Mouse (Mus musculus) inflammation-experienced regulatory T-cells, adult 6 months (primary cell): ENCODE measurements around the gene Srp9. TPM values are rescaled to one million over a fixed set of nuclear protein-coding genes. Genes with fewer than 3 reads are reported as not detected.
"Not testable (repeated sequence)": the region's sequence is repeated elsewhere in the genome, so short reads cannot be mapped to it uniquely, and the experiment has no call there.

Experiments
- ATAC-seq: one replicate; pipeline ENCODE4 v1.8.0; 2017
- polyA plus RNA-seq, 3 experiments: library from polyadenylated mRNA; unstranded; fragments of 100-300 nt; shearing (Covaris generic); gene quantifications; one replicate each; pipeline ENCODE4 v1.2.1; 2017

The Srp9 gene
- polyA plus RNA-seq, 3 experiments from 2014 or later = 141 to 184 (median 147) TPM

DNA sequence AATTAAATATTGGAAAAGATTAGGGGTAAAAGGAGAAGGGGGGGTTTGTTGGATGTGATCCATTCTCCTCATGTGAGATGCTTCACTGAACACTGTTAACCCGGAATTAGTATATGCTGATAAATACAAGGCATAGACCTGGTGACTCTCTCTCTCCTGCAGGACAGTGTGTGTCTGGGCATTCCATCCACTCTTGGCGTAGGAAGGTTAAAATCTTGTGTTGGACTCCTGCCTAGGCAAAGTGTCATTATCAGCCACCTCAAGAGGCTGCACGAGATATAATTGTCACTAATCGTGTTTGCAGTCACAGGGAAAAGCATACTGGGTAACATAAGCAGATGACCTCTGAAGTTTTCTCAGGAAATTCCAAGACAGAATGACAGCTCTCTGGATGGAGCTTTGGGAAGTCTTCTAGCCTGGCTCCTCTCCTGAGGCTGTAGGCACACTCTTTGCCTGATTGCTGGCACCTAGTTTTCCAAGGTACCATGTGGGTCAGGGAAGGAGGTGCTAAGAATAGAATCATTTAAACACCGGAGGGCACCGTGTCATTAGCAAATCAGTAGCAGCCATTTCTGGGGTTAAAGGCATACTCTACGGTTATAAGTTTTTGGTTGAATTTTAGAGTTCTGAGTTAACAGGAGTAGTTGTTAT lies 24.5 kb downstream of the Srp9 start:
- ATAC-seq = no peak

DNA sequence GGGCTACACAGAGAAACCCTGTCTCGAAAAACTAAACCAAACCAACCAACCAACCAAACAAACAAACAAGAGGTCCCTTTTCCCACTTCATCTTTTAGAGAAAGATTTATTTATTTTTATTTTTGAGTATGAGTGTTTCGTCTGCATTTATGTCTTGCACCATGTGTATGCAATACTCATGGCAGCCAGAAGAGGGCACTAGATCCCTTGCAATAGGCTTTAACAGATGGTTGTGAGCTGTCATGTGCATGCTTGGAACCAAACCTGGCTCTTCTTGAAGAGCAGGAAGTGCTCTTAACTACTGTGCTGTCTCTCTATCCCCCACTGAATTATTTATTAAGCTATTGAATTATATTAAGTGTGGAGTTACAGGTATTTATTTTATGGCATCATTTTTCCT lies 25.4 kb downstream of the Srp9 start:
- no peak for ATAC-seq

DNA sequence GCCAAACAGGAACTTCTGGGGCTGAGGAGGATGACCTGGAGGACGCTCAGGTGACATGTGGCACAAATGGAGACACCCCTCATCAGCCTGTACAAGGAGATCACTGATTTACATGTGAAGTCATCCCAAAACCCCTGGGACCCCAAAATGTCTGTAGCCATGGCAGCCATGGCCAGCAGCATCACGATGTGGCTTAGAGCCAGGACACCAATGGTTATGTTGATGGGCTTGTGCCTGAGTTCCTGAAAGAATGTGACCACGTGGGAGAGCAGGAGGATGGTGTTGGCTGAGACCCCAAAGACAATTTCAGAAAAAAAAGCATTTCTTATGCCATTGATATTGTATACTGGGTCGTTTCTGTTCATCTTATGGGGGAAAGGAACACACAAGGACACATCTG lies 33.2 kb downstream of the Srp9 start:
- ATAC-seq = no peak

- no peak for ATAC-seq
Observed at GRCm38 (mm10) chr1:182159575-182159974, 35.0 kb downstream of the Srp9 start.

DNA sequence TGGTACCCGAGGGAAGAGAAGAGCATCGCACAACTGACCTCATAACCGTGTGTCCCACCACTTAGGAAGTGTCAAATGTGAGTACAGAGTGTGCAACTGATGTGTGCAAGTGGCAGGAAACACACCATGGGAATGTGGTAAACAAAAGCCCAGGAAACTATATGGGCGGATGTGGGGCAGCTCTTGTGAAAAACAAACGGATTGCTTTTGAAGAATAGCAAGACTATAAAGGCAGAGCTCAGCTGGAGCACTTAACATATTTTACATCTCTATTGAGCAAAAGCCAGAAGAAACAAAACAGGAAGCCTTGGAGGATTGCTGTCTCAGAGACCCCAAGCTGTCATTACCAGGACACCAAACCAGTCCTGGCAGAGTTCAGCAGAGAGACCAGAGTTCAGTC lies 38.4 kb downstream of the Srp9 start:
- no peak for ATAC-seq

- ATAC-seq = no peak
Observed at GRCm38 (mm10) chr1:182164386-182164785, 39.8 kb downstream of the Srp9 start, which contains the start of gene Vmn1r1. Gene Vmn1r1 (minus strand): TSS chr1:182164486.

DNA sequence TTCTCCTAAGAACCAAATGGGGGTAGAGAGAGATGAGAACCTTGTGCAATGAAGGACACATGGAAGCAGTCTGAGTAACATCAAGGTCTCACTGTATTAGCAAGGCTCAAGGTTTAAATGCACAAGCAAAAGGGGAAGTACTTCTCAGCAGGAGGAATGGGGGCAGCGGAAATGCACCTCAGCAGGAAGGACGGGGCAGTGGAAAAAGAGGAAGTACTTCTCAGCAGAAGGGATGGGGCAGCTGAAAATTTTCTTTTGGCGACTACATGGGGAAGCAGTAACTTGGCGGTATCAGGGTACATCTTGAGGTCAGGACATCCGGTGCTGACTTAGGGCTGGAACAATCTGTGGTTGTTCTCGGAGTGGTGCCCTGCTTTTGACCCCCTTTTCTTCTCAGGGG lies 45.7 kb downstream of the Srp9 start:
- ATAC-seq = not testable (repeated sequence)

DNA sequence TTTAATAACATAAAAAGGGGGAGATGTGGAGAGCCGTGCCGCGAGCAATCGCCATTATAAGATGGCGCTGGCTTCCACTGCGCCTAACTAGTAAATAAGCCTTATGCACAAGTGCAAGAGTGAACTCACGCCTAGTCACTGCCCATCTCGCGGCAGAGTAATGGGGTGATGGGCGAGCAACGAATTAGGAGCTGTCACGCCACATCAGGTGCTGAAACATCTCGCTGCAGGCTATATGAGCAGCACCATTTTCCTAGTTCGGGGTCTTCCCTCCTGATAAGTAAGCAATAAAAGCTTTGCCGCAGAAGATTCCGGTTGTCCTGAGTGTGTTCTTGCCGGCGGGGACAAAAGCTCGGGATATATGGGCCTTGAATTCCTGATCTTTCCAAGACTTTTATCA lies 52.4 kb downstream of the Srp9 start:
- not testable (repeated sequence) for ATAC-seq

DNA sequence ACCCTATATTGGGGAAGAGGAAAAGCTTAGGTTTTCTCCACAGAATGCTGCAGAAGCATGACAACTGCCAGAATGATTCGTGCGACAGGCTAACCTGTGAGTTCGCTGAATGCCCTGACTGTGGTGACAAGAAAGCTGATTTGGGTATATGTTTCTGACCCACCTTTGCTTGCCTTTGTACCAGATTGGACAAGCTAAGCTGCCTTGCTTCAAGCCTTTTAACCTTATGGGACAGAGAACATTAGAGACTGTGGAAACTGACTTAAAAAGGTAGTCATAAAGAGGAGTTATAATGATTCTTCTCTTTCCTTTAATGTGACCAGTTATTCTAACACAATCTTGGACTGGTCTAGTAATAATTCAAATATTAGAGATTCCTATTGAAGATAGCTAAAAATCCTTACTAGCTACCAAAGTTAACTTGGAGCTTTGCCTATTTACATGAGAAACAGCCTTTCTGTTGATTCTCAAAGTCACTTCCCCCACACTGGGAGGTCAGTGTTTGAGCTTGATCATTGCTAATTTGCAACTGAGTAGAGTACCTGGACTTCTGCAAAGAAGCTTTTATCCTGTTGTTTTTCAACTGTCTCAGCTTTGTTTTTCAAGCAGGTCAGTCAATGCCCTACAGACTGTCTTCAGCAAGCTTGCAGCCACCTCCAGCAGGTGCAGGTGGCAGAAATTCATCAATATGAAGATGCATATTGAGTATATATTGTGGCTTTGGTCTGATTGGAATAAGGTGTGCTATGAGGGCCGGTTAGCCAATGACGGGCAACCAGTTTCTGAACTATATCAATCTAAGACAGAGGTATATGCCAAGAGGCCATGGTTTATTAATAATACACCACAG lies 57.1 kb downstream of the Srp9 start:
- no peak for ATAC-seq

Other genes with a start within 250 kb of the Srp9 start
- under 1 TPM in 2 of 3 experiments, not detected in 1; 0.31 to 0.74 TPM for gene Enah, start 104.7 kb upstream of the Srp9 start, polyA plus RNA-seq
- not detected for gene Vmn1r1, start 39.7 kb downstream of the Srp9 start, polyA plus RNA-seq
- 100 to 1,000 TPM in 1 of 3 experiments, 10 to 100 TPM in 2; 80.0 to 164 (median 87.5) TPM for gene Degs1, start 158.1 kb downstream of the Srp9 start, polyA plus RNA-seq
- 1 to 10 TPM; 6.0 to 8.2 (median 6.7) TPM for gene Fbxo28, start 216.9 kb downstream of the Srp9 start, polyA plus RNA-seq